Mouse (Mus musculus): ENCODE data around the gene Mbtps1. TPM values are rescaled to one million over a fixed set of nuclear protein-coding genes. Genes with fewer than 3 reads are reported as not detected.

The Mbtps1 gene
- polyA plus RNA-seq, 1 experiment from 2014 or later, result 61.0 TPM

GRCm38 (mm10) chr8:119487093-119487492 lies 71.4 kb downstream of the Mbtps1 start:
- H3K4me1 ChIP-seq (replicated peaks), result peaks cover 19% of the 10 kb centered on the region
- no peak overlapping the region for H3K4me2 ChIP-seq
- no peak overlapping the region for H3K4me3 ChIP-seq
- H3K9ac ChIP-seq, result no peak overlapping the region
- no peaks in the 10 kb centered on the region for H3K9me3 ChIP-seq
- no peak overlapping the region for H3K27ac ChIP-seq (replicated peaks)
- WGBS, result 77% methylated on average over 7 of the region's 7 CpGs
- no peak for ATAC-seq (ENCODE audit: low read depth)
- 0 out of 2 replicates have a peak, but pooled peaks cover 2% of the 10 kb centered on the region for H3K27me3 ChIP-seq
- no peaks in the 10 kb centered on the region for H3K36me3 ChIP-seq

- Histone ChIP-seq H3K36me3 (no peaks in the 10 kb centered on the region), H3K4me3 (no peak overlapping the region), H3K9ac (no peak overlapping the region), H3K4me1 (replicated peaks) (peaks cover 5% of the 10 kb centered on the region; the same call in 1 of the 2 replicates), H3K27me3 (no peaks in the 10 kb centered on the region), H3K4me2 (no peak overlapping the region), H3K27ac (replicated peaks) (no peak overlapping the region), H3K9me3 (no peaks in the 10 kb centered on the region)
- ATAC-seq (ENCODE audit: low read depth), result peak; percentile 61; the same call in 1 of the 2 replicates
- 78% methylated on average over 11 of the region's 11 CpGs for WGBS
Observed at GRCm38 (mm10) chr8:119484145-119484896, 74.2 kb downstream of the Mbtps1 start.

GRCm38 (mm10) chr8:119478684-119479083 lies 79.9 kb downstream of the Mbtps1 start:
- no peaks in the 10 kb centered on the region for H3K36me3 ChIP-seq
- ATAC-seq (ENCODE audit: low read depth), result no peak
- H3K4me1 ChIP-seq (replicated peaks), result 0 out of 2 replicates have a peak, but pooled peaks cover 5% of the 10 kb centered on the region
- no peak overlapping the region for H3K4me3 ChIP-seq
- H3K27me3 ChIP-seq, result no peaks in the 10 kb centered on the region
- 26% methylated on average over 5 of the region's 5 CpGs for WGBS
- H3K4me2 ChIP-seq, result no peak overlapping the region
- H3K9me3 ChIP-seq, result no peaks in the 10 kb centered on the region
- H3K9ac ChIP-seq, result no peak overlapping the region
- no peak overlapping the region for H3K27ac ChIP-seq (replicated peaks)

GRCm38 (mm10) chr8:119468091-119468490 lies 90.4 kb downstream of the Mbtps1 start:
- H3K4me1 ChIP-seq (replicated peaks), result peaks cover 42% of the 10 kb centered on the region
- H3K27ac ChIP-seq (replicated peaks), result no peak overlapping the region
- ATAC-seq (ENCODE audit: low read depth), result no peak
- no peaks in the 10 kb centered on the region for H3K9me3 ChIP-seq
- H3K4me2 ChIP-seq, result no peak overlapping the region
- WGBS, result 91% methylated on average over 8 of the region's 8 CpGs
- no peak overlapping the region for H3K9ac ChIP-seq
- H3K27me3 ChIP-seq, result peaks cover 20% of the 10 kb centered on the region
- no peak overlapping the region for H3K4me3 ChIP-seq
- no peaks in the 10 kb centered on the region for H3K36me3 ChIP-seq

GRCm38 (mm10) chr8:119466794-119467193 lies 91.7 kb downstream of the Mbtps1 start:
- H3K4me3 ChIP-seq, result no peak overlapping the region
- H3K27ac ChIP-seq (replicated peaks), result peak overlapping the region; percentile 29
- no peaks in the 10 kb centered on the region for H3K9me3 ChIP-seq
- ATAC-seq (ENCODE audit: low read depth), result no peak
- no peaks in the 10 kb centered on the region for H3K36me3 ChIP-seq
- WGBS, result 53% methylated on average over 10 of the region's 10 CpGs
- H3K4me1 ChIP-seq (replicated peaks), result peaks cover 44% of the 10 kb centered on the region
- 0 out of 2 replicates have a peak overlapping the region, but pooled peaks have one; percentile 31 for H3K9ac ChIP-seq
- no peak overlapping the region for H3K4me2 ChIP-seq
- peaks cover 28% of the 10 kb centered on the region for H3K27me3 ChIP-seq

GRCm38 (mm10) chr8:119466105-119466504 lies 92.4 kb downstream of the Mbtps1 start:
- Histone ChIP-seq H3K36me3 (no peaks in the 10 kb centered on the region), H3K27ac (replicated peaks) (peak overlapping the region; percentile 29), H3K9ac (0 out of 2 replicates have a peak overlapping the region, but pooled peaks have one; percentile 31), H3K4me2 (peak overlapping the region; percentile 38), H3K9me3 (no peaks in the 10 kb centered on the region), H3K4me1 (replicated peaks) (peaks cover 51% of the 10 kb centered on the region), H3K27me3 (peaks cover 28% of the 10 kb centered on the region), H3K4me3 (no peak overlapping the region)
- ATAC-seq (ENCODE audit: low read depth), result peak; percentile 29; the same call in 1 of the 2 replicates
- 3% methylated on average over 18 of the region's 18 CpGs for WGBS

GRCm38 (mm10) chr8:119463709-119464108 lies 94.8 kb downstream of the Mbtps1 start:
- WGBS, result 42% methylated on average over 7 of the region's 7 CpGs
- Histone ChIP-seq H3K9me3 (no peaks in the 10 kb centered on the region), H3K36me3 (no peaks in the 10 kb centered on the region), H3K4me3 (no peak overlapping the region), H3K27me3 (peaks cover 28% of the 10 kb centered on the region), H3K4me1 (replicated peaks) (peaks cover 72% of the 10 kb centered on the region), H3K9ac (no peak overlapping the region), H3K27ac (replicated peaks) (no peak overlapping the region), H3K4me2 (no peak overlapping the region)
- no peak for ATAC-seq (ENCODE audit: low read depth)

- H3K4me2 ChIP-seq, result no peak overlapping the region
- peaks cover 27% of the 10 kb centered on the region for H3K27me3 ChIP-seq
- peak; percentile 55 for ATAC-seq (ENCODE audit: low read depth)
- peaks cover 63% of the 10 kb centered on the region for H3K4me1 ChIP-seq (replicated peaks)
- whole genome bisulfite sequencing, result 37% methylated on average over 9 of the region's 9 CpGs
- no peaks in the 10 kb centered on the region for H3K36me3 ChIP-seq
- H3K27ac ChIP-seq (replicated peaks), result peak overlapping the region; percentile 86
- no peaks in the 10 kb centered on the region for H3K9me3 ChIP-seq
- H3K4me3 ChIP-seq, result no peak overlapping the region
- no peak overlapping the region for H3K9ac ChIP-seq
Observed at GRCm38 (mm10) chr8:119461356-119461755, 97.2 kb downstream of the Mbtps1 start.

GRCm38 (mm10) chr8:119459724-119460123 lies 98.8 kb downstream of the Mbtps1 start:
- Histone ChIP-seq H3K4me1 (replicated peaks) (peaks cover 47% of the 10 kb centered on the region), H3K27ac (replicated peaks) (peak overlapping the region; percentile 86), H3K27me3 (peaks cover 12% of the 10 kb centered on the region), H3K4me2 (peak overlapping the region; percentile 11; the same call in 1 of the 2 replicates), H3K36me3 (no peaks in the 10 kb centered on the region), H3K9ac (no peak overlapping the region), H3K9me3 (no peaks in the 10 kb centered on the region), H3K4me3 (no peak overlapping the region)
- WGBS, result 23% methylated on average over 16 of the region's 16 CpGs
- ATAC-seq (ENCODE audit: low read depth), result peak; percentile 45

Other genes starting within 250 kb of the Mbtps1 start
- 613 and 636 TPM in 2 replicates for gene Hsbp1, start 214.2 kb downstream of the Mbtps1 start, polyA plus RNA-seq (2015; fragmentation: Nextera tagmentation; extraction: Ambion mirVana)
- 11.0 and 15.6 TPM in 2 replicates for gene Mlycd, start 163.9 kb downstream of the Mbtps1 start, polyA plus RNA-seq (2015; fragmentation: Nextera tagmentation; extraction: Ambion mirVana)
- 0.40 TPM in 1 of 2 replicates, not detected in the other for gene Osgin1, start 124.6 kb downstream of the Mbtps1 start, polyA plus RNA-seq (2015; fragmentation: Nextera tagmentation; extraction: Ambion mirVana)
- 39.6 and 41.7 TPM in 2 replicates for gene Necab2, start 112.0 kb downstream of the Mbtps1 start, polyA plus RNA-seq (2015; fragmentation: Nextera tagmentation; extraction: Ambion mirVana)
- not detected in 2 replicates for gene Slc38a8, start 57.0 kb downstream of the Mbtps1 start, polyA plus RNA-seq (2015; fragmentation: Nextera tagmentation; extraction: Ambion mirVana)
- gene Hsdl1, start 16.4 kb upstream of the Mbtps1 start, polyA plus RNA-seq (2015; fragmentation: Nextera tagmentation; extraction: Ambion mirVana), result 121 and 131 TPM in 2 replicates
- gene Dnaaf1, start 16.5 kb upstream of the Mbtps1 start, polyA plus RNA-seq (2015; fragmentation: Nextera tagmentation; extraction: Ambion mirVana), result 0.18 and 0.25 TPM in 2 replicates
- gene Taf1c, start 46.5 kb upstream of the Mbtps1 start, polyA plus RNA-seq (2015; fragmentation: Nextera tagmentation; extraction: Ambion mirVana), result 13.5 and 14.7 TPM in 2 replicates
- gene Adad2, start 54.0 kb upstream of the Mbtps1 start, polyA plus RNA-seq (2015; fragmentation: Nextera tagmentation; extraction: Ambion mirVana), result not detected in 2 replicates
- gene Kcng4, start 76.9 kb upstream of the Mbtps1 start, polyA plus RNA-seq (2015; fragmentation: Nextera tagmentation; extraction: Ambion mirVana), result not detected in 2 replicates
- gene Wfdc1, start 107.6 kb upstream of the Mbtps1 start, polyA plus RNA-seq (2015; fragmentation: Nextera tagmentation; extraction: Ambion mirVana), result 2.8 and 3.4 TPM in 2 replicates
- gene Atp2c2, start 141.3 kb upstream of the Mbtps1 start, polyA plus RNA-seq (2015; fragmentation: Nextera tagmentation; extraction: Ambion mirVana), result 0.06 and 0.15 TPM in 2 replicates
- gene Tldc1, start 219.7 kb upstream of the Mbtps1 start, polyA plus RNA-seq (2015; fragmentation: Nextera tagmentation; extraction: Ambion mirVana), result 9.8 and 14.6 TPM in 2 replicates

All from neural tube, embryonic 13.5 days (tissue).